ENCODE assay signal across 8 mouse cellular contexts in the genomic region with DNA sequence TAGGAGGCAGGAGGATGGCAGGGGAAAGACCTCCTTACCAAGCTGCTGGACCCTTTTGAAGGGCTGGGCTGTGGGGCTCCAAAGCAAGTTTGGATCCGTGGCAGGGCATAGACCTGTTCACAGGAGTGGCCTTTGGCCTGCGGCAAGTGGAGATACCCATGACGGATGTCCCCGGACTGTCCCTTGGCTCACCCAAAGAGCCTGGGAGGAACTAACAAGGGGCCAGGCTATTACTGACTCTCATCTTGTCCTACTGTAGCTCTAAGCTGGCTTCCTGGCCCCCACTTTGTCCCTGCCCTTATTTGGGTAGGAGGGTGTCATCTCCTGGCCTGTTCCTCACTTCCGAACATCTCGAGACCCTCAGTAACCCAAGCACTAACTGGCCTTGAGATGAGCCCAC. TPM values are rescaled to one million over a fixed set of nuclear protein-coding genes. Genes with fewer than 3 reads are reported as not detected.
A peak's percentile ranks its signal among the peaks of the same experiment; 100 is the strongest.
DNase-seq lines count a peak whose midpoint lies in the region; ATAC-seq and TF ChIP-seq lines count a peak whose summit lies in the region.

No protein-coding gene starts in this region.

- H3K27me3 ChIP-seq in kidney, adult 2 months (replicated peaks; ENCODE audit: control insufficient read depth, insufficient read depth, low read length): no peaks in the 10 kb centered on the region
- H3K27me3 ChIP-seq in embryonic facial prominence, embryonic 13.5 days: no peaks in the 10 kb centered on the region
- no peaks in the 10 kb centered on the region for H3K27me3 ChIP-seq in kidney, embryonic 16.5 days (ENCODE audit: insufficient read depth, low read length)
- no peaks in the 10 kb centered on the region for H3K27me3 ChIP-seq in midbrain, embryonic 16.5 days (ENCODE audit: control insufficient read depth, insufficient read depth, low read depth, low read length)

- peak overlapping the region; percentile 60 for H3K4me3 ChIP-seq in kidney, adult 2 months (ENCODE audit: insufficient read depth, low read depth, low read length)
- peak overlapping the region; percentile 41 for H3K4me3 ChIP-seq in embryonic facial prominence, embryonic 13.5 days
- peak overlapping the region; percentile 50 for H3K4me3 ChIP-seq in kidney, embryonic 16.5 days (ENCODE audit: low read length)
- no peak overlapping the region for H3K4me3 ChIP-seq in midbrain, embryonic 16.5 days (ENCODE audit: low read depth, low read length)

- peak overlapping the region; percentile 64 for H3K4me2 ChIP-seq in embryonic facial prominence, embryonic 13.5 days
- peak overlapping the region; percentile 51 for H3K4me2 ChIP-seq in kidney, embryonic 16.5 days (replicated peaks; ENCODE audit: low read depth, low read length)
- peak overlapping the region; percentile 33; the same call in 1 of the 2 replicates for H3K4me2 ChIP-seq in midbrain, embryonic 16.5 days (ENCODE audit: low read length)

- H3K36me3 ChIP-seq in kidney, adult 2 months (ENCODE audit: control insufficient read depth, insufficient read depth, low read length): no peaks in the 10 kb centered on the region
- H3K36me3 ChIP-seq in embryonic facial prominence, embryonic 13.5 days: 0 out of 2 replicates have a peak, but pooled peaks cover 2% of the 10 kb centered on the region
- 0 out of 2 replicates have a peak, but pooled peaks cover under 1% of the 10 kb centered on the region for H3K36me3 ChIP-seq in kidney, embryonic 16.5 days (ENCODE audit: insufficient read depth, low read length)
- H3K36me3 ChIP-seq in midbrain, embryonic 16.5 days (ENCODE audit: control insufficient read depth, insufficient read depth, low read length): no peaks in the 10 kb centered on the region

- H3K9me3 ChIP-seq in embryonic facial prominence, embryonic 13.5 days: no peaks in the 10 kb centered on the region
- H3K9me3 ChIP-seq in kidney, embryonic 16.5 days (ENCODE audit: low read length): no peaks in the 10 kb centered on the region
- no peaks in the 10 kb centered on the region for H3K9me3 ChIP-seq in midbrain, embryonic 16.5 days (replicated peaks; ENCODE audit: control insufficient read depth, low read length, poor library complexity, severe bottlenecking)

- DNase-seq in kidney, adult 2 months: no peak
- no peak for DNase-seq in kidney, adult 18-20 months
- no peak for DNase-seq in frontal cortex, postnatal 14 days (ENCODE audit: low spot score in 2 of 2)
- DNase-seq in gastrocnemius, postnatal 10 days: no peak

- WGBS in kidney, adult 2 months: 24% methylated on average over 6 of the region's 6 CpGs
- 58% methylated on average over 6 of the region's 6 CpGs for WGBS in embryonic facial prominence, embryonic 13.5 days
- WGBS in kidney, embryonic 16.5 days: 25% methylated on average over 6 of the region's 6 CpGs
- 63% methylated on average over 6 of the region's 6 CpGs for WGBS in midbrain, embryonic 16.5 days

- TF ChIP-seq POLR2A in kidney, adult 2 months (IDR thresholded peaks at IDR 0.05; ENCODE audit: low read depth, low read length): no peak

- H3K9ac ChIP-seq in embryonic facial prominence, embryonic 13.5 days: peak overlapping the region; percentile 73
- H3K9ac ChIP-seq in kidney, embryonic 16.5 days (replicated peaks; ENCODE audit: low read length): peak overlapping the region; percentile 77
- H3K9ac ChIP-seq in midbrain, embryonic 16.5 days (ENCODE audit: low read depth, low read length): no peak overlapping the region

- no peak for TF ChIP-seq CTCF in kidney, adult 2 months (conservative IDR thresholded peaks at IDR 0.05; ENCODE audit: insufficient read depth, insufficient read length, low read depth, low read length)

- ATAC-seq in embryonic facial prominence, embryonic 13.5 days (ENCODE audit: insufficient number of reproducible peaks, insufficient read depth, low FRiP score, low TSS enrichment, low read depth): no peak
- ATAC-seq in kidney, embryonic 16.5 days (ENCODE audit: low FRiP score, low TSS enrichment): peak; percentile 13
- peak; percentile 4; the same call in 1 of the 2 replicates for ATAC-seq in midbrain, embryonic 16.5 days
- no peak for ATAC-seq in megakaryocyte-erythroid progenitor cell, adult 5-6 weeks (replicated peaks; ENCODE audit: low FRiP score, low TSS enrichment, poor library complexity, severe bottlenecking)

- H3K4me1 ChIP-seq in kidney, adult 2 months (ENCODE audit: control insufficient read depth, insufficient read depth, low read length): no peaks in the 10 kb centered on the region
- H3K4me1 ChIP-seq in embryonic facial prominence, embryonic 13.5 days: peaks cover 77% of the 10 kb centered on the region
- H3K4me1 ChIP-seq in kidney, embryonic 16.5 days (ENCODE audit: insufficient read depth, low read length): peaks cover 69% of the 10 kb centered on the region
- peaks cover 25% of the 10 kb centered on the region for H3K4me1 ChIP-seq in midbrain, embryonic 16.5 days (ENCODE audit: control insufficient read depth, insufficient read depth, low read length)

- peak overlapping the region; percentile 72 for H3K27ac ChIP-seq in kidney, adult 2 months (ENCODE audit: insufficient read depth, low read depth, low read length)
- peak overlapping the region; percentile 87 for H3K27ac ChIP-seq in embryonic facial prominence, embryonic 13.5 days
- H3K27ac ChIP-seq in kidney, embryonic 16.5 days (ENCODE audit: low read length): peak overlapping the region; percentile 95
- peak overlapping the region; percentile 63 for H3K27ac ChIP-seq in midbrain, embryonic 16.5 days (ENCODE audit: low read length)

RNA-seq across cellular contexts. Expression of gene Akna, which starts 0.6 kb away (rescaled TPM):
- polyA plus RNA-seq in kidney, adult 2 months (2012; rRNA removed): 2.2 and 5.8 TPM in 2 replicates
- 9.7 and 10.0 TPM in 2 replicates for polyA plus RNA-seq in embryonic facial prominence, embryonic 13.5 days (2015; fragmentation: Nextera tagmentation; extraction: Ambion mirVana)
- 7.1 and 9.4 TPM in 2 replicates for polyA plus RNA-seq in kidney, embryonic 16.5 days (2015; fragmentation: Nextera tagmentation; extraction: Ambion mirVana)
- 5.3 and 6.0 TPM in 2 replicates for polyA plus RNA-seq in midbrain, embryonic 16.5 days (2015; fragmentation: Nextera tagmentation; extraction: Ambion mirVana)
- 29.6 and 30.1 TPM in 2 replicates for total RNA-seq in megakaryocyte-erythroid progenitor cell, adult 5-6 weeks (2014; fragmentation: Nextera tagmentation)
- total RNA-seq in megakaryocyte-erythroid progenitor cell, adult 5-6 weeks (2017): 3.0 and 5.7 TPM in 2 replicates
- 1 to 10 TPM; 2.5 to 4.4 TPM for total RNA-seq in gastrocnemius, postnatal 10 days (2021)

RNA-seq across cellular contexts. Expression of gene Orm2, which starts 40.3 kb away (rescaled TPM):
- polyA plus RNA-seq in kidney, adult 2 months (2012; rRNA removed): 0.16 TPM in 1 of 2 replicates, not detected in the other
- not detected in 2 replicates for polyA plus RNA-seq in embryonic facial prominence, embryonic 13.5 days (2015; fragmentation: Nextera tagmentation; extraction: Ambion mirVana)
- polyA plus RNA-seq in kidney, embryonic 16.5 days (2015; fragmentation: Nextera tagmentation; extraction: Ambion mirVana): not detected in 2 replicates
- not detected in 2 replicates for polyA plus RNA-seq in midbrain, embryonic 16.5 days (2015; fragmentation: Nextera tagmentation; extraction: Ambion mirVana)
- not detected in 2 replicates for total RNA-seq in megakaryocyte-erythroid progenitor cell, adult 5-6 weeks (2014; fragmentation: Nextera tagmentation)
- total RNA-seq in megakaryocyte-erythroid progenitor cell, adult 5-6 weeks (2017): not detected in 2 replicates
- total RNA-seq in gastrocnemius, postnatal 10 days (2021): under 1 TPM in 1 of 2 experiments, not detected in 1; 0.47 TPM

RNA-seq across cellular contexts. Expression of gene Orm3, which starts 46.6 kb away (rescaled TPM):
- polyA plus RNA-seq in kidney, adult 2 months (2012; rRNA removed): 0.14 and 0.38 TPM in 2 replicates
- not detected in 2 replicates for polyA plus RNA-seq in embryonic facial prominence, embryonic 13.5 days (2015; fragmentation: Nextera tagmentation; extraction: Ambion mirVana)
- not detected in 2 replicates for polyA plus RNA-seq in kidney, embryonic 16.5 days (2015; fragmentation: Nextera tagmentation; extraction: Ambion mirVana)
- polyA plus RNA-seq in midbrain, embryonic 16.5 days (2015; fragmentation: Nextera tagmentation; extraction: Ambion mirVana): not detected in 2 replicates
- total RNA-seq in megakaryocyte-erythroid progenitor cell, adult 5-6 weeks (2014; fragmentation: Nextera tagmentation): not detected in 2 replicates
- not detected in 2 replicates for total RNA-seq in megakaryocyte-erythroid progenitor cell, adult 5-6 weeks (2017)
- total RNA-seq in gastrocnemius, postnatal 10 days (2021): not detected

RNA-seq across cellular contexts. Expression of gene Orm1, which starts 58.2 kb away (rescaled TPM):
- polyA plus RNA-seq in kidney, adult 2 months (2012; rRNA removed): 7.1 and 8.9 TPM in 2 replicates
- polyA plus RNA-seq in embryonic facial prominence, embryonic 13.5 days (2015; fragmentation: Nextera tagmentation; extraction: Ambion mirVana): not detected in 2 replicates
- not detected in 2 replicates for polyA plus RNA-seq in kidney, embryonic 16.5 days (2015; fragmentation: Nextera tagmentation; extraction: Ambion mirVana)
- not detected in 2 replicates for polyA plus RNA-seq in midbrain, embryonic 16.5 days (2015; fragmentation: Nextera tagmentation; extraction: Ambion mirVana)
- not detected in 2 replicates for total RNA-seq in megakaryocyte-erythroid progenitor cell, adult 5-6 weeks (2014; fragmentation: Nextera tagmentation)
- total RNA-seq in megakaryocyte-erythroid progenitor cell, adult 5-6 weeks (2017): 5.1 TPM in 1 of 2 replicates, not detected in the other
- total RNA-seq in gastrocnemius, postnatal 10 days (2021): 1 to 10 TPM in 1 of 2 experiments, not detected in 1; 1.8 TPM

Comparison
In these comparisons a context has a peak if more than half of its experiments do, and no peak if none do; other contexts are left out.
1. ATAC-seq: peak in kidney, embryonic 16.5 days (single experiment) and midbrain, embryonic 16.5 days (single experiment); none in embryonic facial prominence, embryonic 13.5 days (single experiment) and megakaryocyte-erythroid progenitor cell, adult 5-6 weeks (single experiment).
2. Peak in every context shown above with its lines, with median percentiles within 50 percentile points of each other: H3K27ac ChIP-seq and H3K4me2 ChIP-seq.